Mouse (Mus musculus): ENCODE data around the gene Ano1. TPM values are rescaled to one million over a fixed set of nuclear protein-coding genes. Genes with fewer than 3 reads are reported as not detected.

Gene Ano1
- polyA plus RNA-seq, 2 experiments, result 8.9 to 11.5 TPM

DNA sequence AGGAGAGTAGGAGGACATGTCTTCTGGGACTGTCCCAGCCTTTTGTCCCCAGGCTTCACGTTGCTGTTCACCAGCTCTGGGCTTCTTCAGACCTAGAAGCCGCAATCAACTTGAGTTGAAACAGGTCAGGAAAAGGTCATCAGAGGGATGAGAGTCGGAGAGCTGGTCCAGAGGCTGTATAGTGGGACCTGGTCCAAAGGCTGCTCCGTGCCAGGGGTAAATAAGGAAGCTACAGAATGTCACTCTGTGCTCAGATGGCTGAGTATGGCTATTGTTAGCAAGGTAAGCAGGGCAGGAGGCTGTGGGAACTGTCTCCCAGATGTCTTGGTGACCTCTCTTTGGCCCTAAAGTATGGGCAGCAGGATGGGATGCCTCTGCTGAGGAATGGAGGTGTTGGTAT is 147.0 kb downstream of the Ano1 start:
- TF ChIP-seq POLR2A (IDR thresholded peaks at IDR 0.05; ENCODE audit: borderline replicate concordance, extremely low read depth, insufficient read depth, insufficient read length), result no peak
- Histone ChIP-seq H3K4me3 (replicated peaks; ENCODE audit: low read length) (no peak overlapping the region), H3K9ac (ENCODE audit: low read depth, low read length, severe bottlenecking) (no peak overlapping the region), H3K4me2 (replicated peaks; ENCODE audit: low read depth, low read length, severe bottlenecking) (no peak overlapping the region), H3K9me3 (ENCODE audit: control insufficient read depth, low read length) (no peaks in the 10 kb centered on the region), H3K27me3 (ENCODE audit: control insufficient read depth, insufficient read depth, low read length) (no peaks in the 10 kb centered on the region), H3K27ac (replicated peaks; ENCODE audit: low read depth, low read length) (no peak overlapping the region), H3K4me1 (ENCODE audit: control insufficient read depth, insufficient read depth, low read length) (no peaks in the 10 kb centered on the region), H3K36me3 (ENCODE audit: control insufficient read depth, insufficient read depth, low read length) (no peaks in the 10 kb centered on the region)
- no peak for ATAC-seq (ENCODE audit: low FRiP score, low read depth)
- 51% methylated on average over 4 of the region's 4 CpGs for WGBS
- no peak for DNase-seq (ENCODE audit: low spot score)

- no peak overlapping the region for H3K27ac ChIP-seq (replicated peaks; ENCODE audit: low read depth, low read length)
- ATAC-seq (ENCODE audit: low FRiP score, low read depth), result no peak
- TF ChIP-seq POLR2A (IDR thresholded peaks at IDR 0.05; ENCODE audit: borderline replicate concordance, extremely low read depth, insufficient read depth, insufficient read length), result no peak
- no peak for DNase-seq (ENCODE audit: low spot score)
- H3K9ac ChIP-seq (ENCODE audit: low read depth, low read length, severe bottlenecking), result no peak overlapping the region
- H3K4me2 ChIP-seq (replicated peaks; ENCODE audit: low read depth, low read length, severe bottlenecking), result no peak overlapping the region
- H3K4me1 ChIP-seq (ENCODE audit: control insufficient read depth, insufficient read depth, low read length), result no peaks in the 10 kb centered on the region
- no peaks in the 10 kb centered on the region for H3K36me3 ChIP-seq (ENCODE audit: control insufficient read depth, insufficient read depth, low read length)
- H3K27me3 ChIP-seq (ENCODE audit: control insufficient read depth, insufficient read depth, low read length), result no peaks in the 10 kb centered on the region
- H3K4me3 ChIP-seq (replicated peaks; ENCODE audit: low read length), result no peak overlapping the region
- WGBS, result 92% methylated on average over 2 of the region's 2 CpGs
- no peaks in the 10 kb centered on the region for H3K9me3 ChIP-seq (ENCODE audit: control insufficient read depth, low read length)
Observed at GRCm38 (mm10) chr7:144604291-144604690, 147.5 kb downstream of the Ano1 start.

DNA sequence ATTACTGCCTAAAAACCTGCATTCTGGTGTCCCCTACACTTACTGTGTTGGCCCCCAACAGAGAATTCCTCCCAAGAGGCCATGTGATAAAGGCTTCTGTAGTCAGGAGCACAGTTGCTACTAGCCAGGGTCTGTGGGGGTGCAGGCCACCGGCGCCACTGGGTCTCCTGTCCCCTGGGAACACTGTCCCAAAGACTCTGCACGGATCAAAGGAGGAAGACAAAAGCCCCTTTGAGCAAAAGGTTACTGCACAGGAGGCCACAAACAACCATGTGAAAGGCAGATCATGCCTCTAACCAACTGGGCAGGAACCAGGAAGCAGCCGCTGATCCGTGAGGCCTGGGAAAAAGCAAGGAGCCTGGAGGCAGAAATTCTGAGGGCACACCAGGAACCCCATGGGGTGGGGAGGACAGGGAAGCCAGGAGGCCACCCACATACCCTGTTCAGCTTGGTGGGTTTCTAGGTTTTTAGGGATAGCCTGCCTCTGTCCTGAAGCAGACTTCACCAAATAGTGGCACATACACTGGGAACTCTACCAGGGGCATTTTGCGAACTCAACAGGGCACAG is 151.4 kb downstream of the Ano1 start:
- DNase-seq (ENCODE audit: low spot score) (no peak), ATAC-seq (ENCODE audit: low FRiP score, low read depth) (no peak)
- 60% methylated on average over 6 of the region's 6 CpGs for WGBS
- Histone ChIP-seq H3K9ac (ENCODE audit: low read depth, low read length, severe bottlenecking) (no peak overlapping the region), H3K4me3 (replicated peaks; ENCODE audit: low read length) (no peak overlapping the region), H3K27ac (replicated peaks; ENCODE audit: low read depth, low read length) (no peak overlapping the region), H3K9me3 (ENCODE audit: control insufficient read depth, low read length) (no peaks in the 10 kb centered on the region), H3K4me1 (ENCODE audit: control insufficient read depth, insufficient read depth, low read length) (no peaks in the 10 kb centered on the region), H3K4me2 (replicated peaks; ENCODE audit: low read depth, low read length, severe bottlenecking) (no peak overlapping the region), H3K36me3 (ENCODE audit: control insufficient read depth, insufficient read depth, low read length) (no peaks in the 10 kb centered on the region), H3K27me3 (ENCODE audit: control insufficient read depth, insufficient read depth, low read length) (no peaks in the 10 kb centered on the region)
- no peak for TF ChIP-seq POLR2A (IDR thresholded peaks at IDR 0.05; ENCODE audit: borderline replicate concordance, extremely low read depth, insufficient read depth, insufficient read length)

GRCm38 (mm10) chr7:144589508-144589907 is 162.3 kb downstream of the Ano1 start:
- TF ChIP-seq POLR2A (IDR thresholded peaks at IDR 0.05; ENCODE audit: borderline replicate concordance, extremely low read depth, insufficient read depth, insufficient read length), result no peak
- no peak overlapping the region for H3K9ac ChIP-seq (ENCODE audit: low read depth, low read length, severe bottlenecking)
- H3K4me1 ChIP-seq (ENCODE audit: control insufficient read depth, insufficient read depth, low read length), result no peaks in the 10 kb centered on the region
- H3K27me3 ChIP-seq (ENCODE audit: control insufficient read depth, insufficient read depth, low read length), result no peaks in the 10 kb centered on the region
- ATAC-seq (ENCODE audit: low FRiP score, low read depth), result no peak
- no peak for DNase-seq (ENCODE audit: low spot score)
- no peak overlapping the region for H3K4me3 ChIP-seq (replicated peaks; ENCODE audit: low read length)
- WGBS, result 83% methylated on average over 3 of the region's 3 CpGs
- H3K36me3 ChIP-seq (ENCODE audit: control insufficient read depth, insufficient read depth, low read length), result no peaks in the 10 kb centered on the region
- no peak overlapping the region for H3K4me2 ChIP-seq (replicated peaks; ENCODE audit: low read depth, low read length, severe bottlenecking)
- H3K27ac ChIP-seq (replicated peaks; ENCODE audit: low read depth, low read length), result no peak overlapping the region
- H3K9me3 ChIP-seq (ENCODE audit: control insufficient read depth, low read length), result no peaks in the 10 kb centered on the region

DNA sequence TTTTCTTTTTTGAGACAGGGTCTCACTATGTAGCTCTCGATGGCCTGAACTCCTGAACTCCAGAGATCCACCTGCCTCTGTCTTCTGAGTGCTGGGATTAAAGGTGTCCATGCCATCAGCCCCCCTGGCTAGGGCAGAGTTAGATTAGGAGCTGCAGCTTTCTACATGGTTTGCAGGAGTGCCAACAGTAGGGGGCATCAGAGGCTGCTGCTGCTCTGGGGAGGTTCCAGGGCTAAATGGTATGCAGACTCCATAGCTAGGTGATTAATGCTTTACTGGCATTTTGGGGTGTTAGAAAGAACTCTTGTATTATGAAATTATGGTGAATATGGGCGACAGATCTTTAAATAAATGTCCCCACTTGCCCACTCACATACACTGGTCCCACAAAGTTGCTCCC is 164.5 kb downstream of the Ano1 start:
- Histone ChIP-seq H3K36me3 (ENCODE audit: control insufficient read depth, insufficient read depth, low read length) (no peaks in the 10 kb centered on the region), H3K4me1 (ENCODE audit: control insufficient read depth, insufficient read depth, low read length) (peaks cover 7% of the 10 kb centered on the region; the same call in 1 of the 2 replicates), H3K4me2 (replicated peaks; ENCODE audit: low read depth, low read length, severe bottlenecking) (no peak overlapping the region), H3K27ac (replicated peaks; ENCODE audit: low read depth, low read length) (no peak overlapping the region), H3K9me3 (ENCODE audit: control insufficient read depth, low read length) (no peaks in the 10 kb centered on the region), H3K27me3 (ENCODE audit: control insufficient read depth, insufficient read depth, low read length) (no peaks in the 10 kb centered on the region), H3K9ac (ENCODE audit: low read depth, low read length, severe bottlenecking) (no peak overlapping the region), H3K4me3 (replicated peaks; ENCODE audit: low read length) (no peak overlapping the region)
- peak; percentile 48 for DNase-seq (ENCODE audit: low spot score)
- no peak for ATAC-seq (ENCODE audit: low FRiP score, low read depth)
- TF ChIP-seq POLR2A (IDR thresholded peaks at IDR 0.05; ENCODE audit: borderline replicate concordance, extremely low read depth, insufficient read depth, insufficient read length), result no peak
- WGBS, result 44% methylated on average over 2 of the region's 2 CpGs

- Histone ChIP-seq H3K27me3 (ENCODE audit: control insufficient read depth, insufficient read depth, low read length) (no peaks in the 10 kb centered on the region), H3K36me3 (ENCODE audit: control insufficient read depth, insufficient read depth, low read length) (0 out of 2 replicates have a peak, but pooled peaks cover 3% of the 10 kb centered on the region), H3K4me3 (replicated peaks; ENCODE audit: low read length) (no peak overlapping the region), H3K4me1 (ENCODE audit: control insufficient read depth, insufficient read depth, low read length) (peaks cover 13% of the 10 kb centered on the region), H3K27ac (replicated peaks; ENCODE audit: low read depth, low read length) (no peak overlapping the region), H3K4me2 (replicated peaks; ENCODE audit: low read depth, low read length, severe bottlenecking) (no peak overlapping the region), H3K9ac (ENCODE audit: low read depth, low read length, severe bottlenecking) (no peak overlapping the region), H3K9me3 (ENCODE audit: control insufficient read depth, low read length) (no peaks in the 10 kb centered on the region)
- TF ChIP-seq POLR2A (IDR thresholded peaks at IDR 0.05; ENCODE audit: borderline replicate concordance, extremely low read depth, insufficient read depth, insufficient read length), result 0 out of 2 replicates have a peak, but pooled peaks have one; percentile 15
- ATAC-seq (ENCODE audit: low FRiP score, low read depth), result no peak
- WGBS, result 11% methylated on average over 6 of the region's 6 CpGs
- DNase-seq (ENCODE audit: low spot score), result peak; percentile 51
Observed at GRCm38 (mm10) chr7:144585648-144586047, 166.1 kb downstream of the Ano1 start.
